19 mouse cellular contexts compared by ENCODE assay signal in the genomic region with DNA sequence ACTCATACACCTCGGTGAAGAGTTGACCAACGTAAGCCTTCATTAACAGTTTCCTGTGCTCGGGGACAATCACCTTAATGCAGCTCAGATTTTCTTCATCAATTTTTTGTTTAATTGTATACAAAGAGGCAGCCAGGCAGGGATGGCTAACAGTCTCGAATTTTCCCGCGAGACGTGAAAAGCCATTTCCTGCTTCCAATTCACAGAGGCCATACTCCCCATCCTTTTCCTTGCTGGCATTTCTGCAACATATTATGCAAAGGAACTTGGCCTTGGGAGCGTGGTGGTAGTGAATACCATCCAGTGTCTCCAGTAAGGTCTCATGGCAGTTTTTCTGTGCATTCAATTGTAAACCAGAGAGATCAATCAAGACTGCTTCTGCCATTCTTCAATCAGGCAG. TPM values are rescaled to one million over a fixed set of nuclear protein-coding genes. Genes with fewer than 3 reads are reported as not detected.
DNase-seq lines count a peak whose midpoint lies in the region; ATAC-seq and TF ChIP-seq lines count a peak whose summit lies in the region.
"Had no signal": no experiment of that assay in that cellular context is flagged by ENCODE, and none has a peak within 500 bp of the region (broad histone marks: within the 10 kb centered on the region; RNA-seq: fewer than 3 reads in every experiment).

No protein-coding gene starts in this region.

- whole genome bisulfite sequencing in liver, embryonic 15.5 days (ENCODE audit: insufficient replicate concordance) = 63% methylated on average over 8 of the region's 8 CpGs
- WGBS in stomach, embryonic 16.5 days = 79% methylated on average over 8 of the region's 8 CpGs

- intact Hi-C loops in gastrocnemius, adult 2 months (cut with DNase I) = no loop called here

- H3K4me1 ChIP-seq in bone marrow macrophage, adult 2 months (ENCODE audit: control insufficient read depth, insufficient read depth, low read length) = peaks cover 32% of the 10 kb centered on the region
- H3K4me1 ChIP-seq in liver, embryonic 15.5 days (replicated peaks) = peaks cover 27% of the 10 kb centered on the region; the same call in 1 of the 2 replicates
- peaks cover 7% of the 10 kb centered on the region; the same call in 1 of the 2 replicates for H3K4me1 ChIP-seq in stomach, embryonic 16.5 days (ENCODE audit: control insufficient read depth, insufficient read depth, low read length)

- TF ChIP-seq CTCF in gastrocnemius, adult 2 months (IDR thresholded peaks at IDR 0.05) = no peak
- no peak for TF ChIP-seq CTCF in bone marrow macrophage, adult 2 months (IDR thresholded peaks at IDR 0.05; ENCODE audit: low read depth, low read length)

- peaks cover 6% of the 10 kb centered on the region; the same call in 1 of the 2 replicates for H3K27me3 ChIP-seq in liver, embryonic 15.5 days
- H3K27me3 ChIP-seq in stomach, embryonic 16.5 days (ENCODE audit: control insufficient read depth, insufficient read depth, low read length) = no peaks in the 10 kb centered on the region
- H3K27me3 ChIP-seq: forebrain, embryonic 13.5 days; heart, embryonic 12.5 days; Patski had no signal

- 0 out of 2 replicates have a peak overlapping the region, but pooled peaks have one; percentile 24 for H3K27ac ChIP-seq in gastrocnemius, adult 2 months
- H3K27ac ChIP-seq in bone marrow macrophage, adult 2 months (ENCODE audit: insufficient read depth, low read depth, low read length) = peak overlapping the region; percentile 69
- peak overlapping the region; percentile 48 for H3K27ac ChIP-seq in liver, embryonic 15.5 days (replicated peaks)
- H3K27ac ChIP-seq in stomach, embryonic 16.5 days (ENCODE audit: low read length) = peak overlapping the region; percentile 64; the same call in 1 of the 2 replicates
- H3K27ac ChIP-seq: embryonic facial prominence, embryonic 10.5 days; forebrain, embryonic 13.5 days; hindbrain, embryonic 10.5 days; hindbrain, embryonic 14.5 days had no signal

- no peak overlapping the region for H3K4me3 ChIP-seq in gastrocnemius, adult 2 months
- peak overlapping the region; percentile 47 for H3K4me3 ChIP-seq in bone marrow macrophage, adult 2 months (ENCODE audit: insufficient read depth, low read length)
- no peak overlapping the region for H3K4me3 ChIP-seq in liver, embryonic 15.5 days (replicated peaks)
- no peak overlapping the region for H3K4me3 ChIP-seq in stomach, embryonic 16.5 days (replicated peaks; ENCODE audit: low read length)
- H3K4me3 ChIP-seq: embryonic facial prominence, embryonic 10.5 days; forebrain, embryonic 13.5 days; heart, adult 2 months had no signal

- no peaks in the 10 kb centered on the region for H3K9me3 ChIP-seq in liver, embryonic 15.5 days (replicated peaks)
- no peaks in the 10 kb centered on the region for H3K9me3 ChIP-seq in stomach, embryonic 16.5 days (replicated peaks; ENCODE audit: control insufficient read depth, low read length)
- H3K9me3 ChIP-seq: embryonic facial prominence, embryonic 10.5 days; forebrain, embryonic 13.5 days; heart, embryonic 12.5 days; hindbrain, embryonic 10.5 days had no signal

- H3K4me2 ChIP-seq in liver, embryonic 15.5 days = peak overlapping the region; percentile 23
- no peak overlapping the region for H3K4me2 ChIP-seq in stomach, embryonic 16.5 days (ENCODE audit: low read depth, low read length)
- H3K4me2 ChIP-seq: forebrain, embryonic 13.5 days had no signal

- no peak overlapping the region for H3K9ac ChIP-seq in liver, embryonic 15.5 days
- no peak overlapping the region for H3K9ac ChIP-seq in stomach, embryonic 16.5 days (ENCODE audit: low read length)
- H3K9ac ChIP-seq: forebrain, embryonic 13.5 days; heart, embryonic 12.5 days; hindbrain, embryonic 14.5 days had no signal

- no peak for ATAC-seq in liver, embryonic 15.5 days (ENCODE audit: insufficient read depth)
- no peak for ATAC-seq in stomach, embryonic 16.5 days (ENCODE audit: insufficient read depth, low FRiP score)
- ATAC-seq in megakaryocyte progenitor cell, adult 5-6 weeks (replicated peaks; ENCODE audit: poor library complexity) = no peak
- ATAC-seq: activated CD4-positive, CD25-positive, alpha-beta regulatory T cell, adult 4 months; forebrain, embryonic 13.5 days; Patski had no signal

- peaks cover 4% of the 10 kb centered on the region; the same call in 1 of the 2 replicates for H3K36me3 ChIP-seq in liver, embryonic 15.5 days (replicated peaks)
- H3K36me3 ChIP-seq in stomach, embryonic 16.5 days (ENCODE audit: control insufficient read depth, insufficient read depth, low read length) = no peaks in the 10 kb centered on the region
- H3K36me3 ChIP-seq: embryonic facial prominence, embryonic 10.5 days; heart, embryonic 12.5 days; hindbrain, embryonic 10.5 days had no signal

- TF ChIP-seq POLR2A in bone marrow macrophage, adult 2 months (IDR thresholded peaks at IDR 0.05; ENCODE audit: borderline replicate concordance, low read depth, low read length) = no peak

- no peak for DNase-seq in gastrocnemius, adult 2 months
- no peak for DNase-seq in gastrocnemius, adult 18-20 months (ENCODE audit: low spot score)
- no peak for DNase-seq in thymus, postnatal 36 days
- no peak for DNase-seq in retina, embryonic 14.5 days (ENCODE audit: low spot score)
- DNase-seq: cerebellum, adult 2 months; cerebellum, postnatal 10 days; gastrocnemius, postnatal 10 days had no signal

RNA-seq across cellular contexts. Expression of gene Ccdc122, which starts 1.6 kb away (rescaled TPM):
- total RNA-seq in gastrocnemius, adult 2 months (2021) = 1 to 10 TPM; 1.1 to 2.4 TPM
- total RNA-seq in gastrocnemius, adult 18-20 months (2021) = 1 to 10 TPM; 1.3 to 2.1 TPM
- polyA plus RNA-seq in bone marrow macrophage, adult 2 months (2012; ENCODE audit: insufficient read depth, insufficient read length, missing spikeins) = 6.1 and 9.8 TPM in 2 replicates
- 1.3 and 1.4 TPM in 2 replicates for polyA plus RNA-seq in liver, embryonic 15.5 days (2015; fragmentation: Nextera tagmentation; extraction: Ambion mirVana)
- polyA plus RNA-seq in stomach, embryonic 16.5 days (2015; fragmentation: Nextera tagmentation; extraction: Ambion mirVana) = 3.9 and 5.2 TPM in 2 replicates
- 14.8 and 15.3 TPM in 2 replicates for total RNA-seq in megakaryocyte progenitor cell, adult 5-6 weeks (2015)
- 12.1 and 19.2 TPM in 2 replicates for total RNA-seq in megakaryocyte progenitor cell, adult 5-6 weeks (2017)

RNA-seq across cellular contexts. Expression of gene Lacc1, which starts 1.7 kb away (rescaled TPM):
- under 1 TPM; 0.66 to 0.75 TPM for total RNA-seq in gastrocnemius, adult 2 months (2021)
- total RNA-seq in gastrocnemius, adult 18-20 months (2021) = under 1 TPM; 0.68 to 0.95 TPM
- 120 and 129 TPM in 2 replicates for polyA plus RNA-seq in bone marrow macrophage, adult 2 months (2012; ENCODE audit: insufficient read depth, insufficient read length, missing spikeins)
- polyA plus RNA-seq in liver, embryonic 15.5 days (2015; fragmentation: Nextera tagmentation; extraction: Ambion mirVana) = 3.3 and 4.5 TPM in 2 replicates
- polyA plus RNA-seq in stomach, embryonic 16.5 days (2015; fragmentation: Nextera tagmentation; extraction: Ambion mirVana) = 7.4 and 8.3 TPM in 2 replicates
- 16.8 and 17.1 TPM in 2 replicates for total RNA-seq in megakaryocyte progenitor cell, adult 5-6 weeks (2015)
- 7.4 and 11.0 TPM in 2 replicates for total RNA-seq in megakaryocyte progenitor cell, adult 5-6 weeks (2017)
- polyA plus RNA-seq: activated CD4-positive, CD25-positive, alpha-beta regulatory T cell, adult 4 months had no signal

Comparison
In these comparisons a context has a peak if more than half of its experiments do, and no peak if none do; other contexts are left out.
1. RNA of gene Lacc1, which starts 1.7 kb away (total RNA-seq): 7.4 to 17.1 TPM in megakaryocyte progenitor cell, adult 5-6 weeks; 0.68 to 0.95 TPM in gastrocnemius, adult 18-20 months and 0.66 to 0.75 TPM in gastrocnemius, adult 2 months; every median in the first group is over 4 times any median in the second.
2. Peak in every context shown above with its lines, with median percentiles within 50 percentile points of each other: H3K27ac ChIP-seq.